Comparison of ENCODE assay signal across 12 mouse cellular contexts in the genomic region with DNA sequence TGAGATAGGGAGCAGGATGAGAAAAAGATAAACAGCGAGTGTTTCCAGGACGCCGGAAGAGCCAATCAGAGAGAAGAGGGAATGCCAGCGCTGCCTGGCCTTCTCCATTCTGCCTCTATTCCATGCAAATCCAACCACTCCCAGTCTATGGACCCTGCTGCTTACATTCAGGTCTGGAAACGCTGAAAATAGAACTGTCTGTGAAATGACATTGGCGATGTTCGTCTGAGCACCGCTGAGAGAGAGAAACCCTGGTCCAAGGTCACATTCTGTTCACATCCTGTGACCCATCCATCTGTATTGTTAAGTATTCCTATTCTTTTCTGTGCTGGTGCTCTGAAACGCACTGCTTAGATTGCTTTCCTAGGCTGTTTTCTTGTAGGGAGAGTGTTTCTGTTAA. TPM values are rescaled to one million over a fixed set of nuclear protein-coding genes. Genes with fewer than 3 reads are reported as not detected.
DNase-seq lines count a peak whose midpoint lies in the region; ATAC-seq and TF ChIP-seq lines count a peak whose summit lies in the region.
"Had no signal": no experiment of that assay in that cellular context is flagged by ENCODE, and none has a peak within 500 bp of the region (broad histone marks: within the 10 kb centered on the region; RNA-seq: fewer than 3 reads in every experiment).

No protein-coding gene starts in this region.

- peak overlapping the region; percentile 49 for H3K4me2 ChIP-seq in heart, embryonic 11.5 days
- 0 out of 2 replicates have a peak overlapping the region, but pooled peaks have one; percentile 0 for H3K4me2 ChIP-seq in hindbrain, postnatal 0 days (ENCODE audit: low read depth, low read length)
- no peak overlapping the region for H3K4me2 ChIP-seq in kidney, embryonic 16.5 days (replicated peaks; ENCODE audit: low read depth, low read length)
- H3K4me2 ChIP-seq: limb, embryonic 13.5 days; stomach, embryonic 15.5 days had no signal

- no peak overlapping the region for H3K9ac ChIP-seq in heart, embryonic 11.5 days (ENCODE audit: low read depth, low read length)
- 0 out of 2 replicates have a peak overlapping the region, but pooled peaks have one; percentile 4 for H3K9ac ChIP-seq in hindbrain, postnatal 0 days (replicated peaks; ENCODE audit: low read length)
- H3K9ac ChIP-seq in kidney, embryonic 16.5 days (replicated peaks; ENCODE audit: low read length), result no peak overlapping the region
- H3K9ac ChIP-seq: limb, embryonic 13.5 days; stomach, embryonic 15.5 days had no signal

- intact Hi-C loops in heart, postnatal 36 days (cut with DNase I), result no loop called here

- 19% methylated on average over 9 of the region's 9 CpGs for WGBS in heart, embryonic 11.5 days (ENCODE audit: insufficient replicate concordance)
- WGBS in hindbrain, postnatal 0 days, result 11% methylated on average over 9 of the region's 9 CpGs
- 48% methylated on average over 9 of the region's 9 CpGs for WGBS in kidney, embryonic 16.5 days

- H3K27me3 ChIP-seq in heart, embryonic 11.5 days (ENCODE audit: control insufficient read depth, insufficient read depth, low read length), result no peaks in the 10 kb centered on the region
- no peaks in the 10 kb centered on the region for H3K27me3 ChIP-seq in hindbrain, postnatal 0 days (ENCODE audit: insufficient read depth, low read length)
- H3K27me3 ChIP-seq in kidney, embryonic 16.5 days (ENCODE audit: insufficient read depth, low read length), result no peaks in the 10 kb centered on the region
- H3K27me3 ChIP-seq: limb, embryonic 13.5 days; stomach, embryonic 15.5 days had no signal

- no peaks in the 10 kb centered on the region for H3K9me3 ChIP-seq in heart, embryonic 11.5 days (replicated peaks; ENCODE audit: control insufficient read depth, low read length)
- no peaks in the 10 kb centered on the region for H3K9me3 ChIP-seq in hindbrain, postnatal 0 days (ENCODE audit: low read length)
- H3K9me3 ChIP-seq in kidney, embryonic 16.5 days (ENCODE audit: low read length), result no peaks in the 10 kb centered on the region
- H3K9me3 ChIP-seq: limb, embryonic 13.5 days; stomach, embryonic 15.5 days had no signal

- DNase-seq in heart, postnatal 36 days, result no peak
- peak; percentile 42 for DNase-seq in right cerebral cortex, postnatal 4 days
- no peak for DNase-seq in right cerebral cortex, postnatal 36 days (ENCODE audit: low spot score in 2 of 2)
- peak; percentile 25 for DNase-seq in hindbrain, postnatal 0 days (ENCODE audit: low spot score)
- DNase-seq in retina, postnatal 1 day, result peak; percentile 36
- no peak for DNase-seq in layer of hippocampus, adult 18-20 months (ENCODE audit: low spot score in 2 of 2)
- DNase-seq: kidney, postnatal 10 days had no signal

- H3K4me1 ChIP-seq in heart, embryonic 11.5 days (ENCODE audit: control insufficient read depth, insufficient read depth, low read length), result peaks cover 9% of the 10 kb centered on the region; the same call in 1 of the 2 replicates
- 0 out of 2 replicates have a peak, but pooled peaks cover 6% of the 10 kb centered on the region for H3K4me1 ChIP-seq in hindbrain, postnatal 0 days (ENCODE audit: insufficient read depth, low read length)
- peaks cover 4% of the 10 kb centered on the region; the same call in 1 of the 2 replicates for H3K4me1 ChIP-seq in kidney, embryonic 16.5 days (ENCODE audit: insufficient read depth, low read length)
- H3K4me1 ChIP-seq: stomach, embryonic 15.5 days had no signal

- no peak for ATAC-seq in heart, embryonic 11.5 days (replicated peaks; ENCODE audit: insufficient number of reproducible peaks, low FRiP score, low TSS enrichment)
- peak; percentile 79 for ATAC-seq in hindbrain, postnatal 0 days
- no peak for ATAC-seq in kidney, embryonic 16.5 days (ENCODE audit: low FRiP score, low TSS enrichment)

- H3K4me3 ChIP-seq in heart, embryonic 11.5 days (ENCODE audit: low read depth, low read length), result 0 out of 2 replicates have a peak overlapping the region, but pooled peaks have one; percentile 0
- no peak overlapping the region for H3K4me3 ChIP-seq in hindbrain, postnatal 0 days (ENCODE audit: low read length)
- no peak overlapping the region for H3K4me3 ChIP-seq in kidney, embryonic 16.5 days (ENCODE audit: low read length)
- H3K4me3 ChIP-seq: limb, embryonic 13.5 days; stomach, embryonic 15.5 days had no signal

- no peaks in the 10 kb centered on the region for H3K36me3 ChIP-seq in heart, embryonic 11.5 days (ENCODE audit: control insufficient read depth, insufficient read depth, low read length)
- H3K36me3 ChIP-seq in hindbrain, postnatal 0 days (ENCODE audit: insufficient read depth, low read length), result no peaks in the 10 kb centered on the region
- H3K36me3 ChIP-seq in kidney, embryonic 16.5 days (ENCODE audit: insufficient read depth, low read length), result no peaks in the 10 kb centered on the region
- H3K36me3 ChIP-seq: limb, embryonic 13.5 days; stomach, embryonic 15.5 days had no signal

- TF ChIP-seq CTCF in hindbrain, postnatal 0 days (IDR thresholded peaks at IDR 0.05; ENCODE audit: low read depth), result no peak

- 0 out of 2 replicates have a peak overlapping the region, but pooled peaks have one; percentile 42 for H3K27ac ChIP-seq in heart, embryonic 11.5 days (ENCODE audit: low read depth, low read length)
- peak overlapping the region; percentile 71 for H3K27ac ChIP-seq in hindbrain, postnatal 0 days
- no peak overlapping the region for H3K27ac ChIP-seq in kidney, embryonic 16.5 days (ENCODE audit: low read length)
- H3K27ac ChIP-seq: limb, embryonic 13.5 days; macrophage; stomach, embryonic 15.5 days had no signal

RNA-seq across cellular contexts. Expression of a gene that starts 9.6 kb away (rescaled TPM):
- 97.7 and 106 TPM in 2 replicates for polyA plus RNA-seq in heart, embryonic 11.5 days (2014; fragmentation: Nextera tagmentation; extraction: Ambion mirVana)
- total RNA-seq in heart, postnatal 36 days (2021), result 10 to 100 TPM; 78.9 to 82.4 TPM
- 96.6 and 116 TPM in 2 replicates for total RNA-seq in hindbrain, postnatal 0 days (2014; rRNA removed)
- 151 and 152 TPM in 2 replicates for polyA plus RNA-seq in hindbrain, postnatal 0 days (2015; fragmentation: Nextera tagmentation; extraction: Ambion mirVana)
- total RNA-seq in layer of hippocampus, adult 18-20 months (2021), result 100 to 1,000 TPM in 1 of 2 experiments, 10 to 100 TPM in 1; 98.1 to 105 TPM
- polyA plus RNA-seq in kidney, embryonic 16.5 days (2015; fragmentation: Nextera tagmentation; extraction: Ambion mirVana), result 119 and 128 TPM in 2 replicates

RNA-seq across cellular contexts. Expression of a gene that starts 38.7 kb away (rescaled TPM):
- polyA plus RNA-seq in heart, embryonic 11.5 days (2014; fragmentation: Nextera tagmentation; extraction: Ambion mirVana), result 0.17 and 0.18 TPM in 2 replicates
- 10 to 100 TPM; 20.0 to 20.8 TPM for total RNA-seq in heart, postnatal 36 days (2021)
- 60.2 and 62.8 TPM in 2 replicates for total RNA-seq in hindbrain, postnatal 0 days (2014; rRNA removed)
- 4.0 and 4.9 TPM in 2 replicates for polyA plus RNA-seq in hindbrain, postnatal 0 days (2015; fragmentation: Nextera tagmentation; extraction: Ambion mirVana)
- total RNA-seq in layer of hippocampus, adult 18-20 months (2021), result 10 to 100 TPM; 85.7 to 96.3 TPM
- 0.32 and 0.56 TPM in 2 replicates for polyA plus RNA-seq in kidney, embryonic 16.5 days (2015; fragmentation: Nextera tagmentation; extraction: Ambion mirVana)

Comparison
In these comparisons a context has a peak if more than half of its experiments do, and no peak if none do; other contexts are left out.
1. DNase-seq: peak in right cerebral cortex, postnatal 4 days (single experiment), hindbrain, postnatal 0 days (single experiment) and retina, postnatal 1 day (single experiment); none in heart, postnatal 36 days (0 of 2), right cerebral cortex, postnatal 36 days (0 of 2) and layer of hippocampus, adult 18-20 months (0 of 2).